Mouse (Mus musculus) natural killer cell, adult 2 months (primary cell): ENCODE data around the gene Gdf5.

Experiments used
- DNase-seq, 2 experiments: peaks; one replicate each; pipeline ENCODE4 v3.0.0; 2022; ENCODE audit warnings: low spot score in 2 of 2

Gene Gdf5

DNA sequence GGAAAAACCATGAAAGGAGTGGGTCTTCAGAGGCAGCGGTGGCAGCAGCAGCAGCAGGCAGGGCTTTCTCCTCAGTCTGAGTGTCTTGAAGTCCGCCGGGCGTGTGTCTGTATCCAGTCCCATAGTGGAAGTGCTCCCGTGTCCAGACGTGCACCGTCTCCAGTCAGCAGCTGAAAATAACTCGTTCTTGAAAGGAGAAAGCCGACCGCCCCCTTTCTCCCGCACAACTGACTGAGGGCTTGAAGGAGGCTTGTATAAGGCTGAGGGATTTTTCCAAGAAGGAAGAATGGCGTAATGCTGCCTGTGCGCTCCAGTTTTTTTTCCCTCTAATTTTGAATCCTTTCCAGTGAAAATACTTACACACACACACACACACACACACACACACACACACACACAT, at the start of gene Gdf5:
Gdf5 (minus strand) TSS at position 244 of the 400 bp plus-strand sequence.
- DNase-seq: no peak

DNA sequence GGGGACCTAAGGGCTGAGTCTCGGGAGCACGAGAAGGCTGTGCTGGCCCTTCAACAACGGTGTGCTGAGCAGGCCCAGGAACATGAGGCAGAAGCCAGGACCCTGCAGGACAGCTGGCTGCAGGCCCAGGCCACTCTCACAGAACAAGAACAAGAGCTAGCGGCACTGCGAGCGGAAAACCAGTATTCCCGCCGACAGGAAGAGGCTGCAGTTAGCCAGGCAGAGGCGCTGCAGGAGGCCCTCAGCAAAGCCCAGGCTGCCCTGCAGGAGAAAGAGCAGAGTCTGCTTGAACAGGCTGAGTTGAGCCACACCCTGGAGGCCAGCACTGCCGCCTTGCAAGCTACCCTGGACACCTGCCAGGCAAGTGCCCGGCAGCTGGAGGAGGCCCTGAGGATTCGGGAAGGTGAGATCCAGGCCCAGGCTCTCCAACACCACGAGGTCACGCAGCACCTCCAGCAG, 46.7 kb upstream of the Gdf5 start:
- DNase-seq: no peak

DNA sequence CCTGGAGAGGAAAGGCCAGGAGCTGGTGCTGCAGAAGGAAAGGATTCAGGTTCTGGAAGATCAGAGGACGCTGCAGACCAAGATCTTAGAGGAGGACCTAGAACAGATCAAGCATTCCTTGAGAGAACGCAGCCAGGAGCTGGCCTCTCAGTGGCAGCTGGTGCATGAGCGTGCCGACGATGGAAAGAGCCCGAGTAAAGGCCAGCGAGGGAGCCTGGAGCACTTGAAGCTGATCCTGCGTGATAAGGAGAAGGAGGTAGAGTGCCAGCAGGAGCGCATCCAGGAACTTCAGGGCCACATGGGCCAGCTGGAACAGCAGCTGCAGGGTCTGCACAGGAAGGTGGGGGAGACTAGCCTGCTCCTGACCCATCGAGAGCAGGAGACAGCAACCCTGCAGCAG, 46.0 kb upstream of the Gdf5 start:
- DNase-seq: no peak

DNA sequence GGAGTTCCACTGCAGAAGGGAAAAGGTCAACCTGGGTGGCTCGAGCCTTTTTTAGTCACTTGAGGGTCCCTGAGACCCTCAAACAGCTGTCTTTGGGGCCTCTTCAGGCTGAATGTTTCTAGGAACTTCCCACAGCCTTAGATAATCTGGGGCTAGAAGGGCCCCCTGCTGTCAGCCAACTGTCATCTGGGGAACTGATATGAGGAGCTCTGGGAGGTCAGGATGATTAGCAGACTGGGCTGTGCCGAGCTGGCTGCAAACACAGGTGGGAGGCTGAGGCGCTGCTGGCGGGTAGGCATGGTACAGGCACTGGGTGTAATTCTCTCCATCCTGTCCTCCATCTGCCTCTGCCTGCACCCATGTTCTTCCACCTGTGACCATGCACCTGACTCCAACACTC, 43.9 kb upstream of the Gdf5 start:
- DNase-seq: no peak

DNA sequence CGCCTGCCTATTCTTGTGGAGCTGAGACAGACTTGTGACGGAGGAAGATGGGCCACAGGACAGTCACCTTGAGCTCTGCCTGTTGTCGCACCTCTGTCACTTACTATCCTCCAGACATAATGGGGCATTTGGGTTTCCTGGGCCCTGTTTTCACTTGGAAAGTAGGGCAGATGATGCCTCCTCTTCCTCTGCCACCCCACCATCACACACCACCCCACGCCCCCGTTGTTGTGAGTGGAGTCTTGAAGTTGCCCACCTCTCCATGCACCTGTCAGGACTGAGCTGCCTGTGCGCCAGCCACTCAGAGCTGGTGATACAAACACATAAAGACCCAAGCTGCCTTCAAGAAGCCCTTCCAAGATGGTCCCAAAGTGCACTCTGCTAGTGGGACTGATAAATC, 42.0 kb upstream of the Gdf5 start:
- DNase-seq: no peak

DNA sequence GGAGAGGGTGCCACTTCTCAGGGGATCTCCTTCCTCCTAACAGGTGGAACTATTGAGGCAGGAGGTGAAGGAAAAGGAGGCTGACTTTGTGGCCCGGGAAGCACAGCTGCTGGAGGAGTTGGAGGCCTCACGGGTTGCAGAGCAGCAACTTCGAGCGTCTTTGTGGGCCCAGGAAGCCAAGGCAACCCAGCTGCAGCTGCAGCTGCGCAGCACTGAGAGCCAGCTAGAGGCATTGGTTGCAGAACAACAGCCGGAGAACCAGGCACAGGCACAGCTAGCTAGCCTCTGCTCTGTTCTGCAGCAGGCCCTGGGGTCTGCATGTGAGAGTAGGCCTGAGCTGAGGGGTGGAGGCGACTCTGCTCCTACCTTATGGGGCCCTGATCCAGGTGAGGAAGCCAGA, 40.6 kb upstream of the Gdf5 start:
- no peak for DNase-seq

DNA sequence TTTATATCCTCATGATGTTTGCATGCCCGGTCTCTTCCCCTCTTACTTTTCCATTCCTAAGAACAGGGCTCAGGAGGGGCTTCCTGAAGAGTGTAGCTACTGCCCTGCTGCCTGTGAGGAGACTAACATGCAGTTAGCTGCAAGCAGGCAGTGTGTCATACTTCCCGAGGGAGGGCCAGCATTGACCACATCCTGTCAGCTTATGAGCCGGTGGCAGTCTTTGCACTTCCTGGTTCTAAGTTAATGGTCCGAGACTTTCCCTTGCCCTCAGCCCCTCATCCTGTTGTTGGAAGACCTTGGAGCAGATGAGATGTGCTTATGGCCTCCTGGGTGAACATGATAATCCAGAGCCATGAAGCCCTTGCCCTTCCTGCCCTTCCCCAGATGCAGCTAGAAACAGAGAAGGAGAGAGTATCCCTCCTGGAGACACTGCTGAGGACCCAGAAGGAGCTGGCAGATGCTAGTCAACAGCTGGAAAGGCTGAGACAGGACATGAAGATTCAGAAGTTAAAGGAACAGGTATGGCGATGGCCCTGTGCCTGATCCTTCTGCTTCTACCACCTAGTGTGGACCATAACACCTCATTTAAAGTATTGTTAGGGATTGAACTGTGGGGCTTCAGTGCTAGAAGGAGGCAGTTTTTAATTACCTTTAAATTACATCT, 34.3 kb upstream of the Gdf5 start:
- DNase-seq: peak; percentile 76 to 79

DNA sequence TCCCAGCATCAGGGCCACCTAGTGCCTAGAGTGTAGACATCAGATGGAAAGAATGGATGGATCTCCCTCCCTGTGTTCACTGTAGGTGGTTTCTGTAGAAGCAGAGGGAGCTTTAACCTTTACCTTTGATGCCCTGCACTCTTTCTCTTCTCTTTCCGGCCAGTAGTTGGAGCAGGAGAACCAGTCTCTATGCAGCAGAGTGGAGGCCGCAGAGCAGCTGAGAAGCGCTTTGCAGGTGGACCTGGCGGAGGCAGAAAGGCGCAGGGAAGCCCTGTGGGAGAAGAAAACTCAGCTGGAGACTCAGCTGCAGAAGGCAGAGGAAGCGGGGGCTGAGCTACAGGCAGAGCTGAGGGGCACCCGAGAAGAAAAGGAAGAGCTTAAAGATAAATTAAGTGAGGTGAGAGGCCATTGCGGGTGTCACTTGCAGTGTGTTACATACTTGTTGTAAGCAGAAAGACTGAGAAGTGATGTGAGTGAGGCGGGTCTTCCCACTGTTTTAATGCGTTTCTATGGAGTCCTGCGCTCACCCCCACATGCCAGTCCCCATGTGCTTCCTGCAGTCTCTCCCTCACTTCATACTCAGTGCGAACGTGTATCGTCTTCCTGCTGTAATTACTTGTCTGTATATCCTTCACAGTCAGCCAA, 29.0 kb upstream of the Gdf5 start:
- no peak for DNase-seq

DNA sequence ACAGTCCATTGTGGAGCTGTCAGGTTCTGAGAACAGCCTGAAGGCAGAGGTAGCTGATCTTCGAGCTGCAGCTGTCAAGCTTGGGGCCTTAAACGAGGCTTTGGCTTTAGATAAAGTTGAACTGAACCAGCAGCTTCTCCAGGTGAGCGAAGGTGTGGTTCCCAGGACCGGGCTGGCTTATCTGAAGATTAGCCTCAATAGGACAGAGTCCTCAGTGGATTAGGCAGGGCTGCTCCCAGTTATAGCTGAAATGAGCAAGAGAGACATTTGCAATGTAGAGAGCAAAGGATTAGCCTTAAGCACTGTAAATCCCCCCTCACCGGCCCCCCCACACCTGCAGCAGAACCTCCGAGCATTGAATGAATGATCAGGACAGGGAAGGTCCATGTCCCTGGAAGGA, 28.2 kb upstream of the Gdf5 start:
- DNase-seq: no peak

DNA sequence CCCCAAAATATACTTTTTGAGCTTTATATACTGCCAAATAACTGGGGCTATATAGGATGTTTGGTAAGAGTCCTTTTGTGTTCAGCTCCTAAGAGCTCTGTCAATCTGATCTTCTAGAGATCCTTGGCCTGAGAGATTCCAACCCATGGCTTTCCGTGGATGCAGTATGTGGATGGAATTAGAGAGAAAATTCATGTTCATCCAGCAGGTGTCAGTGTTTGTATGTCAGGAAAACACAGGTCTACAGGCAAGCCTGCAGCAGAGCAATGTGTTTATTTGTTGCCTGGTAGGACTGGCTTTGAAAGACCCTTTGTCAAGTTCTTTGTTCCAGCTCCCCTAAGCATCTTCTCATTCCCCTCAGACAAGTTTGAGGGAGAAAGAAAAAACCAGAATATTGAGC, 17.8 kb upstream of the Gdf5 start:
- DNase-seq: no peak

DNA sequence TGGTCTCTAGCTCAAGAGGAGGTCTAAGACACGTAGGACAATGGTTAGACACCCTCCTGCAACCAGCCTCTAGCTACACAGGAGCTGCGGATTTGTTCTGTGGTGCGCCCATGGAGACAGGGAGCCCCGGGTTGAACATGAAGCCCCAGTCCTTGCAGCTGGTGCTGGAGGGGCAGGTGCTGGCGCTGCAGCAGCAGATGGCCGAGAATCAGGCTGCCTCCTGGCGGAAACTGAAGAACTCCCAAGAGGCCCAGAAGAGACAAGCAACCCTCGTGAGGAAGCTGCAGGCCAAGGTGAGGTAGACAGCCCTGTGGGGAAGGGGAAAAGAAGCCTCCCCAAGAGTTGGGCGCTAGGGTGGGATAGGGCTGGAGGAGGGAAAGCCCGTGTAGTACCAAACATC, 16.7 kb upstream of the Gdf5 start:
- no peak for DNase-seq

DNA sequence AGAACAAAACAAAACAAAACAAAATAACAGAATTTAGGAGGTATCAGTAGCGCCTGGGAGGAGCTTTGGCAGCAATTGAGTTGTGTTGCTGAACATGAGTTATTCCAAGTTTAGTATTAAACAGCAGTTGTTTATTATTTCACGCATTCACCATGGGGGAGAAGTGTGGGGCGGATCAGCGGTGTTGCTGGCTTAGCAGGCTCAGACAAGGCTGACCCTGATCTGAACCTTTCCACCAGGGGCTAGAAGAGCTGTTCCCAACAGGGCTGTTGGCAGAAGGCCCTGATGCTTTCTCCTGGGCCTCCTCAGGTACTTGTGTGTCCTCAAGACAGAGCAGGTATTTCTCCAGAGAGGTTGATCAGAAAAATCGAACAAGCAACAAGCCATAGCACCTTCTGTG, 14.8 kb upstream of the Gdf5 start:
- no peak for DNase-seq

DNA sequence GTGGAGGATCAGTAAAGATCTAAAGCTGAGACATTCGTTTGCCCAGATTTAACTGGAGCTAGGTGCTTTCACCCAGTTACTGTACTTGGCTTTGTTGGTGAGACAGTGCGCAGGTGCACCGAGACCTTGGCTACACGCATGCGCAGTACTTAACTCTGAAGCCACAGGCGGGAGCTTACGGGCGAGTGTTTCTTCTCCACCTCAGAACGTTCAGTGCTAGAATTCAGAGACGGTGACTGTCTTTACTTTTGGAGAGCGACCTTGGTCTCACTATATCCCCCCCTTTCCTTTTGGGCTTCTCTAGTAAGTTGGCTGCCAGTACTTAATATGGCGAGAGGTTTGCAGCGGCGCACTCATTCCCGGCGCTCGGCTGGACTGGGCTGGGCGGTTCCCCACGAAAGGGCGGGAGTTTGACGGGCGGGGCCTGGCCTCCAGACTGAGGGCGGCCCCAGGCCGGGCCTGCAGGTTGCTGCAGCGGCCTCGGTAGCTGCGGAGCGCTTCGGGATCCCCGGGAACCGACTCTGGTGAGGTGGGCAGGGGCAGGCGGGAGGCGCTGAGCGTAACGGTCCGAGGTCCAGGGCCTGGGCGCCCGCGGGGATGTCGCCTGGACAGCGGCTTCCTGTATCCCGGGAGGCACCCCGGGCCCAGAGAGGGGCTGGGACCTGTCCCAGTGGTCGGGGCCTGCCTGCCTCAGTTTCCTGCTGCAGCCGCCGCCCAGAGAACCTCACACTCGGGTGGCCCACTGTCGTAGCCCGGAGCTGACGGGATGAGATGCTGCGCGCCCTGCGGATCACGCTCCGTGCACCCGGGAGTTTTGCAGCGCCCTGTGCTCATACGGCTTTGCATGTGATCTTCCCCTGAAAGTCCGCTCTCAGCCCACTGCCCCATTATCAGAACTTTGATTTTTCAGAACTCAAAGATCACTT, 11.2 kb upstream of the Gdf5 start, which contains the start of gene Cep250:
Cep250 (plus strand) TSS at position 325 of the 926 bp plus-strand sequence.
- peak; percentile 90 for DNase-seq

DNA sequence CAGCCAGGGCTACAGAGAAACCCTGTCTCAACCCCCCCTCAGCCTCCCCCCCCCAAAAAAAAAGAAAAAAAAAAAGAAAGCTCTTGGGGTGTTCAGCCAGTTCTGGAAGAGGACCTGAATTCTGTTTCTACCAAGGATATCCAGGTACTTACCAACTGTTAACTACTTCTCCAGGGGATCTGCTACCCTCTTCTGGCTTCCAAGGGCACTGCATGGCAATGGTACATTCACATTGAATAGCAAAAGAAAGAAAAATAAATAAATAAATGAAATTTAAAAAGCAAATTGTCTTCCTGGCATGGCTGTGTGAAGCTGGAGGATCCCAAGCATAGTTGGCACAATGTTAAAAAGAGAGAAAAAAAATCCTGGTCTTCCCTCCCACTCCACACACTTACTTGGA, 6.8 kb upstream of the Gdf5 start:
- no peak for DNase-seq

DNA sequence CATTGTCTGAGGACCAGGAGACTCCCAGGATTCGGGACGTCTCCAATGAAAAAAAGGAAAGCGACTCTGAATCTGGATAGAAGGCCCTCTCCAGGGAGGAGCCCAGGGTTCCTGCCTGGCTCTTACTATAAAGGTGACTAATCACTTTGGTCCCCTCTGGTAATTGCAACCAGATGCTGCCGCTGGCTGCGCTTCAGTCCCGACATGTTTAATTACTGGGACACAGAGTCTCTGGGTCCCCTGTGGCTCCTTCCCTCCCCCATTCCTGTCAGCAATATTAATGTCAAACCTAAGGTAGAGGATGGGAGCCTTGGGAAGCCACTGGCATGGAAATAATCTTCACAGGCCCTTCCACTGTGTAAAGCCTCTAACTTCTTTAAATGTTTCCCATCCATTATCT, 4.2 kb upstream of the Gdf5 start:
- no peak for DNase-seq

DNA sequence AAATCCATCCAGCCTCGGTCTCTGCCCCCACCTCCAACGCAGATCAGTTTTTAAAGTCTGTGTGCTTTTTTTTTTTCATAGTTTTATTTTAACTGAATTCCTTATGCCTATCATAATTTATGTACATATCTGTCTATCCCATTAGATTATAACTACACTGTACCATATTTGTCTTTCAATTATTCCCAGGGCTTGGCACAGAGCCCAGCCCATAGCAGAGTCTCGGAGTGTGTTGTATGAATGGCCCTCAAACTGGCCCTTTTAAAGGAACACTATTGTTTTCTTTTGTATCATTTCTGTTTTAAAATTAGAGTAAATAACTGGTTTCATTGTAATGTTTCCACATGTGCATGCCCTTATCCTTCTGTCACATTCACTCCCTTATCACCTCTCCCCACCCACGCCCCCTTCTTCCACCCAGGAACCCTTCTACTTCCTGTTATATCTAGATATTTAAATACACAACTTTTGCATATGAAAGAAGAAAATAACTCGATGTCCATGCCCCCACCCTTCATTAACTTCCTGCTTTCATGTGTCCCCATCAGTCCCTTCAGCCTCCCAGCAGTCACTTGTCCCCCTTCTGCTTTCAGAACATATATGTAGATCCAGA, 2.3 kb upstream of the Gdf5 start:
- no peak for DNase-seq

DNA sequence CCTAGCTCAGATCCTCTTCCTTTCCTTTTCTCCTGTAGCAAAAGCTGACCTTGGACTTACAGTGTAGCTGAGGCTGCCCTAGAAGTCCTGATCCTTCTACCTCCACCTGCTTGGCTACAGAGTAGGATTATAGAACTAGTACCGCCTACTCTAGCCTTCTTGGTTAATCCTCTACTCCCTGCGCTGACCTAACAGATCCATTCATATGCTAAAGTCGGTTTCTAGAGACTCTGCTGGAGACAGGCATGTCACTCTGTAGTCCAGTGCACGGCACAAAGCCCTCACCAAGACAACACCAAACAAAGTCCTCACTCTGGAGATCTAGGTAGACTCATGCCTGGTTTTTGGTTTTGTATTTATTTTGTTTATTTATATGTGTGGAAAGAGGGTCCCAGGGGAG, 1.3 kb upstream of the Gdf5 start:
- DNase-seq: no peak

DNA sequence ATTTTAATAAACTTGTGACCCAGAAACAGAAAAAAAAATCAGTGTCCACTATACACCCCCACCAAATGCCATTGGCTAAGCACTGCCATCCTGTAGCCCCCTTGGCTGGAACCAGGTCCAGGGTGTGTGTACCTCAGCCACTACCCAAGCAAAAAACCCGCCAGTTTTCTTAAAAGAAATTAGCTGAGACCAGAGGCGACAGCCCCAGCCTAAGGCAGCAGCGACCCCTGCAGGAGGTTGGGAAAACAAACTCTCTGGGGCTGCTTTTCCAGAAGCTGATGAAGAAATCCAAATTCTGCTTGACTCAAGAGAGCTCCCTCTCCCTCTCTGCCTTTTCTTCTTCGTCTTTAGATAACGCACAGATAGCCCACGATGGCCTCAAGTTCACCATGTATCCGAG, 902 bp upstream of the Gdf5 start:
- peak; percentile 30 to 58 for DNase-seq

DNA sequence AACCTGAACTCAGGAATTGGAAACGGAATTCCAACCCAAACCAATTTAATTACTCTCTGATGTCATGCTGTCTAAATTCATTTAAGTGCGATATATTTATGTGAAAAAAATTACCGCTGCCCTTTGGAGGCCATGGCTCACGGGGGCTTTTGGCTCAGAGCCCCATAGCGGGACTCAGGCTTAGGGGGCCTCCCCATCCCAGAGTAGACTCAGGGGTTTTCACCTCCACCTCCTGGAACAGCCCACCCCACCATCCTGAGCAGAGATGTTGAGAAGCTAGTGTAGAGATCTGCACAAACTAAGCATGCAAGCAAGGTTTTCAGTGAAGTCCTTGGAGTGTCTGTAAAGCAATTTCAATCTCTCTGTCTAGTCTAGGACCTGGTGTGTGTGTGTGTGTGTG, 413 bp upstream of the Gdf5 start:
- DNase-seq: no peak

DNA sequence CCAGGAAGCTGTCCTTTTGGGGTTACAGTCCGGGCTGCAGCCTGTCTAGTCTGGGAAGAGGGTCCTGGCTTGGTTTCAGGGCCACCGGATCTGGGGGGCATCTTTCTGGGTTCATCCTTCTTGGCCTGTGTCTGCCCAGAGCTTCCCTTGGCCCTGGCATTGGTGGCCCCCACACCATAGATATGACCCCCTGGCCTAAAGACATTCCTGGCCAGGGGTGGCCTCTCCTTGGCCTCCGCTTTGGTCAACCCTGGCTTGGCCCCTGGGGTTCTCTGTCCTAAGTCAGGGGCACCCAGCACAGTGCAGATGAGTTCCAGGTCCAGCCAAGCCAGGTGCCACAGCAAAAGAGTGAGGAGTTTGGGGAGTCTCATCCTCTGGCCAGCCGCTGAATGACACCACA, 482 bp downstream of the Gdf5 start:
- DNase-seq: no peak

DNA sequence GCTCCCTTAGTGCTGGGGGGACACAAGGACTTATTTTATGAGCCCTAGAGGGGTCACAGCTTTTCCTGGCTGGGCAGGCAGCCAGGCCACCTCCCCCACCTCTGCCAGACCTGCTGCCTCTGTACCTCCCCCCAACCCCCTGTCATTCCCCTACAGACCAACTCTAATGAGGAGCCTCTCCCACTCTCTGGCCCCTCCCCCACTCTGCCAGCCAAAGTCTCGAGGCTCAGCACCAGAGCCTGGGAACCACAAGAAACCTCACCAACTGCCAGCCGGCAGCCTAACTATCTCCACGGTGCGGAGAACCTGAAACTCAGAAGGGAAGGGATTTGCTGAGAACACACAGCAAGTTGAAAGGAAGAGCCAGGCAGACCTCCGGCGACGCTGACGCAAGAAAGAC, 1.7 kb downstream of the Gdf5 start:
- no peak for DNase-seq
